Mouse (Mus musculus) G1E (cell line): ENCODE measurements around the gene Card14. TPM values are rescaled to one million over a fixed set of nuclear protein-coding genes. Genes with fewer than 3 reads are reported as not detected.

Experiments
- ATAC-seq: 2 replicates; pipeline ENCODE4 v1.8.0; 2016; ENCODE audit warnings: mild to moderate bottlenecking; ENCODE audit not compliant: insufficient number of reproducible peaks, poor library complexity, low FRiP score, severe bottlenecking; ENCODE audit errors: extremely low read depth
- DNase-seq: peaks from one replicate; pipeline ENCODE4 v3.0.0; 2012; ENCODE audit warnings: low spot score
- H3K27me3 ChIP-seq: 2 replicates; pipeline ENCODE4 v1.6.1; 2012; ENCODE audit warnings: mild to moderate bottlenecking, low read length, inconsistent platforms; ENCODE audit not compliant: insufficient read depth
- H3K36me3 ChIP-seq: replicated peaks from 2 replicates; pipeline ENCODE3; 2012; ENCODE audit warnings: mild to moderate bottlenecking, inconsistent platforms
- H3K4me1 ChIP-seq: 2 replicates; pipeline ENCODE4 v1.6.1; 2012; ENCODE audit warnings: low read depth, low read length, inconsistent platforms, mixed read lengths; ENCODE audit not compliant: insufficient read depth
- H3K4me3 ChIP-seq: 2 replicates; pipeline ENCODE4 v1.5.1; 2012; ENCODE audit warnings: low read depth, mild to moderate bottlenecking, inconsistent platforms, low read length, moderate library complexity, mixed read lengths
- H3K9me3 ChIP-seq: replicated peaks from 2 replicates; pipeline ENCODE4 v1.6.1; 2012; ENCODE audit warnings: inconsistent platforms
- CTCF ChIP-seq: IDR thresholded peaks from 2 replicates; pipeline ENCODE4 v1.5.1; 2012; ENCODE audit warnings: low read depth, low read length, inconsistent platforms, mixed read lengths
- GATA1 ChIP-seq: IDR thresholded peaks from 2 replicates; pipeline ENCODE4 v1.6.1; 2012; ENCODE audit warnings: borderline replicate concordance, low read length, inconsistent platforms, mixed read lengths
- GATA2 ChIP-seq: IDR thresholded peaks from 2 replicates; pipeline ENCODE4 v1.6.1; 2012; ENCODE audit warnings: low read depth, low read length, inconsistent platforms, borderline replicate concordance
- POLR2AphosphoS5 ChIP-seq: IDR thresholded peaks from 2 replicates; pipeline ENCODE4 v1.6.1; 2012; ENCODE audit warnings: low read depth, low read length, inconsistent platforms; ENCODE audit not compliant: insufficient replicate concordance
- TAL1 ChIP-seq: conservative IDR thresholded peaks from 2 replicates; pipeline ENCODE4 v1.6.1; 2012; ENCODE audit warnings: low read depth, low read length, inconsistent platforms, mixed read lengths
- polyA plus RNA-seq: library from polyadenylated mRNA; stranded (reverse); fragments of >175 nt; gene quantifications from 2 replicates; pipeline ENCODE4 v1.2.3, GENCODE M21; 2012
- total RNA-seq, 2 experiments: library from RNA; stranded (forward) in 1 of 2; stranded (reverse) in 1 of 2; fragments of 200-1000 nt in 1 of 2; fragments of >200 nt in 1 of 2; fragmentation: Nextera tagmentation in 1 of 2; gene quantifications; 2 replicates each; pipeline ENCODE4 v1.2.3; 2014 to 2017

Card14 gene
- total and polyA plus RNA-seq, 3 experiments: 0.11 TPM; not detected in 2

DNA sequence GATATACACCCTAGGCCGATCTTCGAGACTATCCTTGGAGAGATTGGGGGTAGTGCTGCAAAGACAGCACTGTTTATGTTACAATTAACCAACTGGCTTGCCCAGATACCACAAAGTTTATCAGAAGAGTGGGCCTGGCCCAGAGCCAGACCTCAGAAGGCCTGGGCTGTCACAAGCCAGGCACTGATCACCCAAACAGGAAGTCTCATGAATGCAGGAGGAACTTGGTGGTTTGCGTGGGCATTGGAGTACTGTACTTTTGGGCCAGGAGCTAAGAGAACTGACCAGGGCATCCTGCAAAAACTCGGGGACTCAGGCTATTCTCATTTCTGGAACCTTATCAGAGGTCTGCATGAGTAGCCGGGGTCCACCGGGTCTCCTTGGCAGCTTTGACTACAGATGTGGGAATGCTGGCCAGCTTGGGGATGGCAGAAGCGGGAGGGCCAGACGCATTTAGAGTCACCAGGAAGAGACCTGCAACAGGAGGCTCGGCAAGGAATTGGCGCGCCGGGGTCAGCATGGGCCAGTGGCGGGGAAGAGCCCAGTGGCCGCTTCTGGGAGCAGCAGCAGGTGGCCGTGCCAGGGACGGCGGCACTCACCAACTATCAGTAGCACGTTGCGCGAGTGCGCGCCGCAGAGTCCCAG lies 47.4 kb downstream of the Card14 start:
- ATAC-seq (peak; percentile 75), DNase-seq (peak; percentile 91)
- TF ChIP-seq TAL1: peak; percentile 17; the same call in 1 of the 2 replicates
- TF ChIP-seq GATA2: no peak
- no peak for TF ChIP-seq POLR2AphosphoS5
- TF ChIP-seq CTCF: no peak
- TF ChIP-seq GATA1: no peak
- Histone ChIP-seq H3K4me3 (peak overlapping the region; percentile 96), H3K4me1 (peaks cover 49% of the 10 kb centered on the region), H3K9me3 (no peaks in the 10 kb centered on the region), H3K36me3 (peaks cover 53% of the 10 kb centered on the region), H3K27me3 (peaks cover 17% of the 10 kb centered on the region)

DNA sequence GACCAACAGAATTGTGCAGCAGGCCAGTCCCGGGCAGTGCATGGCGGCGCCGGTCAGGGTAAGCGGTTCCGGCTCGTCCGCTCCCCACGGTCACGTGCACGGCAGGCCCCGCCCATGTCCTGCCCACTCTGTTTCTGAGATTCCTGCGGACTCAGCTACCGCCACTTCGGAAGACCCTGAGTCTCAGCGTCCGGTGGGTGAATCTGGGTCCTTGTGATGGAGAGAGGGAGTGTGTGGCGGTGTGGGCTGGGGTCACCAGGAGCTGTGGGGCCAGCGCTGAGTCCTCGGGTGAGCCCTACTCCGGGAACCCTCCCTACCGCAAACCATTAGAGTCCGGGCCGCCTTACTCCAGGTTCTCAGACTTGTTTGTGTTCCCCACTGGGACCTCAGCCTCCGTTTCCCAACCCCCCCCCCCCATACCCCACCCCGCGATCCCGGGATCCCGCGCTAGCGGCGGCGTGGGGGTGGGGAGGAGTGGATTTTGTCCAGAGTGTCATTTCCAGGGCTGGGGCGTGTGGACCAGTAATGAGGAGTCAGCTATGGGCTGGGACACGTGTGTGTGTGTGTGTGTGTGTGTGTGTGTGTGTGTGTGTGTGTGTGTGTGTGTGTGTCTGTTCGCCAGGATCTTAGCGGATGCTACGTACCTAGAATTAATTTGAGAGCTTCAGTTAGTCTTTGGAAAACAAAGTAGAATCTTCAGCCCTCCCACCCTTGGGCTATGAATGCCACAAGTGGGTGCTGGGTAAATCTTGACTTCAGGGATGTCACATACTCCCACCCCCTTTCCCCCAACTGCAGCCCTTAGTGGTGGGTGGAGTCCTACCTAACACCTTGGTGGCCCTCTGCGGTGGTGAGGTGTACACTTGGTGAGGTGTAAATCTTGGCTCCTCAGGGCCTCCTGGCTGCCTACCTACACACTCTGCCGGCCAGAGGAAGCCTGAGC lies 48.1 kb downstream of the Card14 start, which contains the start of the genes Sgsh and Slc26a11:
TSS of gene Sgsh (minus strand) at position 94 of the 943 bp plus-strand sequence.
TSS of gene Slc26a11 (plus strand) at position 115 of the 943 bp plus-strand sequence.
- DNase-seq (peak; percentile 81), ATAC-seq (peak; percentile 59)
- Histone ChIP-seq H3K36me3 (peaks cover 48% of the 10 kb centered on the region), H3K27me3 (peaks cover 17% of the 10 kb centered on the region), H3K4me1 (peaks cover 49% of the 10 kb centered on the region), H3K4me3 (peak within 1 kb of the TSS; percentile 96), H3K9me3 (no peaks in the 10 kb centered on the region)
- TF ChIP-seq CTCF: no peak
- TF ChIP-seq TAL1: no peak
- no peak for TF ChIP-seq POLR2AphosphoS5
- no peak for TF ChIP-seq GATA1
- no peak for TF ChIP-seq GATA2

DNA sequence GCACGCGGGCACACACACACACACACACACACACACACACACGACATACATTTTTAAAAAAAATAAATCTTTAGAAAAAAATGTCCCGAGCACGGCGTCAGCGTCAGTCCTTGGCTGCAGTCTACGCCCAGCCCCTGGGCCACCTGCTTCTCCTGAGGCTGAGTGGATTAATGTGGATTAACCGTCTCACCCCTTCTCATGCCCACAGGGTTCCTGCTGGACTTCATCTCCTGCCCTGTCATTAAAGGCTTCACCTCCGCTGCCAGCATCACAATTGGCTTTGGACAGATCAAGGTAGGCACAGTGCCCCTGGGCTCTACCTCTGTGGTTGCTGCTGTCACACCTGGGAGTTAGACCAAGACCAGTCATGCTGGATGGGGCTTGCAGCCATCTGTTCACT lies 51.5 kb downstream of the Card14 start:
- TF ChIP-seq GATA2 (no peak), TAL1 (no peak), GATA1 (no peak), POLR2AphosphoS5 (no peak), CTCF (no peak)
- Histone ChIP-seq H3K27me3 (peaks cover 10% of the 10 kb centered on the region), H3K4me3 (no peak overlapping the region), H3K36me3 (peaks cover 36% of the 10 kb centered on the region), H3K9me3 (no peaks in the 10 kb centered on the region), H3K4me1 (peaks cover 33% of the 10 kb centered on the region)
- DNase-seq (no peak), ATAC-seq (no peak)

DNA sequence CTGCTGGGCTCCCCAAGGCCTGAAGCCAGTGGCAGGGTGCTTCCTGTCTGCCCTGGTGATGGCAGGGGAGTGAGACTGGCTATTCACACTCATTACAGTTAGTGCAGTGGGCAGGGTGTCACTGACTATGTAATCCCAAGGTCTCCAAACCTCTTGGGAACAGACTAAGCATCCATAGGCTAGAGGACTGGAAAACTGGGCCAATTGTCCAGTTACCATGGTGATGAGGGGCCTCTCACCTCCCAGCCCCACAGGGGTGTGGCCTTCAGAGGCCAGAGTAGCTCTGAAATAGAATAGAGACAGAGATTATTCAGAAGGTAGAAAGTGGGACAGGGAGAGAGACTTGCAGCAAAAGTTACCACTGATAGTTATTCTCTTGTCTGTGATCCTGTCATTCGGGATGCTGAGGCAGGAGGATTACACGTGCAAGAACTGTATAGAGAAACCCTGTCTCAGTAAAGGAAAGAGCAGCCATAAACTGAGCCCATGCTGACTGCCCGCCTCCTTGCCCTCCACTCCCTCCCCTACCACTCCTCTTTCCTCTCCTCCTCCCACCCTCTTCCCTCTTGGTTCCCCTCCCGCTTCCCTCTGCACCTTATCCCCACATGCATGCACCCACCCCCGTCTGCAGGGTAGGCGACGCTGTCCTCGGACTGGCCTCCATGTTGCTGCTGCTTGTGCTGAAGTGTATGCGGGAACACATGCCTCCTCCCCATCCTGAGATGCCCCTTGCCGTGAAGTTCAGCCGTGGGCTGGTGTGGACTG lies 55.4 kb downstream of the Card14 start:
- no peak for TF ChIP-seq POLR2AphosphoS5
- Histone ChIP-seq H3K36me3 (peaks cover 24% of the 10 kb centered on the region), H3K4me3 (0 out of 2 replicates have a peak overlapping the region, but pooled peaks have one; percentile 5), H3K9me3 (peaks cover 4% of the 10 kb centered on the region), H3K4me1 (peaks cover 7% of the 10 kb centered on the region), H3K27me3 (peaks cover under 1% of the 10 kb centered on the region; the same call in 1 of the 2 replicates)
- DNase-seq (no peak), ATAC-seq (no peak)

DNA sequence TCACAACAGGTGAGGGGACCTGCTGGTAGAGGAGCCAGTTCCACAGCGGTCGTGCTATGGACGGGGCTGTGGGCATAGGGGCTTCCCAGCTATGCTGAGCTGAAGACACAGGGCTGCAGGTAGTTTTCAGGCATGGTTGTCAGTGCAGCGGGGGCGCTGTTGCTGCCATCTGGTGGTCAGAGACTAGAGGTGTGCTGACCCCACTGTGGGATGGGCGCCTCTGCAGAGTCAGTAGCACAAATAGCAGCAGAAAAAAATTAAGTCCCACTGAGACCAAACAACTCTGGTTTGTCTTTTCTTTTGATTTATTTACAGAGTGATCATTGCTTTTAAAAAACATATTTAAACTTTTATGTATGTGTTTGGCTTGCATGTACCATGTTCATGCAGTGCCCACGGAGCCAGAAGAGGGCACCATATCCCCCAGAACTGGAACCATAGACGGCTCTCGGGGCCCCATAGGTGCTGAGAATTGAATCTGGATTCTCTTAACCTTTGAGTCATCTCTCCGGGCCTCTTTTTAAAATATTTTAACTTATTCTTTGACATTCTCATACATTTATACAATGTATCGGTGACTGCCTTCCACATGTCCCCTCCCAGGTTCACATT lies 56.1 kb downstream of the Card14 start:
- ATAC-seq (peak; percentile 88), DNase-seq (peak; percentile 57)
- H3K9me3 ChIP-seq: peaks cover 4% of the 10 kb centered on the region
- H3K4me3 ChIP-seq: 0 out of 2 replicates have a peak overlapping the region, but pooled peaks have one; percentile 5
- H3K4me1 ChIP-seq: peaks cover 7% of the 10 kb centered on the region
- H3K36me3 ChIP-seq: peaks cover 23% of the 10 kb centered on the region
- no peaks in the 10 kb centered on the region; the same call in 1 of the 2 replicates for H3K27me3 ChIP-seq
- TF ChIP-seq GATA1 (no peak), POLR2AphosphoS5 (no peak), GATA2 (no peak), TAL1 (no peak), CTCF (peak; percentile 76)
